Mouse (Mus musculus): ENCODE results near the gene Ptar1. TPM values are rescaled to one million over a fixed set of nuclear protein-coding genes. Genes with fewer than 3 reads are reported as not detected.

The Ptar1 gene
- total RNA-seq, 4 experiments from 2014 or later: 16.4 to 24.8 (median 21.4) TPM

- peak; percentile 93 for DNase-seq (ENCODE audit: low spot score)
Observed at GRCm38 (mm10) chr19:23757961-23758553, 70.8 kb downstream of the Ptar1 start.

GRCm38 (mm10) chr19:23758554-23759321 is 71.5 kb downstream of the Ptar1 start, which contains the start of gene Apba1:
Gene Apba1, plus strand, starts transcription at chr19:23758887.
- peak; percentile 32 for DNase-seq (ENCODE audit: low spot score)

- DNase-seq (ENCODE audit: low spot score): peak; percentile 20
Observed at GRCm38 (mm10) chr19:23759322-23759945, 72.2 kb downstream of the Ptar1 start.

GRCm38 (mm10) chr19:23763371-23763770 is 76.1 kb downstream of the Ptar1 start:
- no peak for DNase-seq (ENCODE audit: low spot score)

GRCm38 (mm10) chr19:23764051-23764450 is 76.8 kb downstream of the Ptar1 start:
- DNase-seq (ENCODE audit: low spot score): no peak

- DNase-seq (ENCODE audit: low spot score): no peak
Observed at GRCm38 (mm10) chr19:23768864-23769263, 81.6 kb downstream of the Ptar1 start.

GRCm38 (mm10) chr19:23770494-23771423 is 83.5 kb downstream of the Ptar1 start:
- DNase-seq (ENCODE audit: low spot score): no peak

- DNase-seq (ENCODE audit: low spot score): no peak
Observed at GRCm38 (mm10) chr19:23771971-23772370, 84.7 kb downstream of the Ptar1 start.

- no peak for DNase-seq (ENCODE audit: low spot score)
Observed at GRCm38 (mm10) chr19:23775356-23775755, 88.1 kb downstream of the Ptar1 start.

GRCm38 (mm10) chr19:23779130-23779529 is 91.9 kb downstream of the Ptar1 start:
- DNase-seq (ENCODE audit: low spot score): no peak

- DNase-seq (ENCODE audit: low spot score): no peak
Observed at GRCm38 (mm10) chr19:23780105-23780504, 92.9 kb downstream of the Ptar1 start.

Other genes starting within 250 kb of the Ptar1 start
- 1 to 10 TPM; 1.6 to 2.0 (median 1.7) TPM for gene Mamdc2, start 239.0 kb upstream of the Ptar1 start, total RNA-seq (2022)
- gene 1700028P14Rik, start 34.6 kb upstream of the Ptar1 start, total RNA-seq (2022): not detected
- 1 to 10 TPM; 2.7 to 3.8 (median 3.4) TPM for gene Apba1, start 71.5 kb downstream of the Ptar1 start, total RNA-seq (2022)

All from heart, adult 8-10 months (tissue).